Mouse (Mus musculus): Measurements from ENCODE around the gene Pam. TPM values are rescaled to one million over a fixed set of nuclear protein-coding genes. Genes with fewer than 3 reads are reported as not detected.
A peak's percentile ranks its signal among the peaks of the same experiment; 100 is the strongest.

The Pam gene
- polyA plus RNA-seq, 1 experiment from 2014 or later: 30.7 TPM

- Histone ChIP-seq H3K4me3 (replicated peaks) (no peak overlapping the region), H3K27me3 (no peaks in the 10 kb centered on the region), H3K4me2 (no peak overlapping the region), H3K27ac (0 out of 2 replicates have a peak overlapping the region, but pooled peaks have one; percentile 45), H3K9me3 (replicated peaks) (no peaks in the 10 kb centered on the region), H3K36me3 (no peaks in the 10 kb centered on the region), H3K9ac (no peak overlapping the region), H3K4me1 (peaks cover 7% of the 10 kb centered on the region)
- WGBS: 20% methylated on average over 8 of the region's 8 CpGs
- ATAC-seq (replicated peaks; ENCODE audit: low FRiP score): peak; percentile 94
Observed at GRCm38 (mm10) chr1:97918495-97918894, 177.0 kb downstream of the Pam start.

DNA sequence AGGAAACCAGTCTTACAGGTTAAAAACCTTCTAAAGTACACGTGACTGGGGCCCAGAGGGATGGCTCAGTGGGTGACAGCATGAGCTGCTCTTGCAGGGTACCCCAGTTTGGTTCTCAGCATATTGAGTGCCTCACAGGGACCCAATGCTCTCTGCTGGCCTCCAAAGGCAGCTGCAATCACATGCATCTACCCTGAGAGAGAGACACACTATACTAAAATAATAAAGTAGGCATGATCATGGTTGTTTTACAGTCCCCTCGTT is 178.5 kb downstream of the Pam start:
- no peak overlapping the region for H3K4me3 ChIP-seq (replicated peaks)
- no peaks in the 10 kb centered on the region for H3K9me3 ChIP-seq (replicated peaks)
- 73% methylated on average over 2 of the region's 2 CpGs for WGBS
- H3K36me3 ChIP-seq: no peaks in the 10 kb centered on the region
- H3K4me1 ChIP-seq: peaks cover 7% of the 10 kb centered on the region
- ATAC-seq (replicated peaks; ENCODE audit: low FRiP score): no peak
- no peak overlapping the region for H3K9ac ChIP-seq
- H3K4me2 ChIP-seq: no peak overlapping the region
- H3K27ac ChIP-seq: no peak overlapping the region
- no peaks in the 10 kb centered on the region for H3K27me3 ChIP-seq

DNA sequence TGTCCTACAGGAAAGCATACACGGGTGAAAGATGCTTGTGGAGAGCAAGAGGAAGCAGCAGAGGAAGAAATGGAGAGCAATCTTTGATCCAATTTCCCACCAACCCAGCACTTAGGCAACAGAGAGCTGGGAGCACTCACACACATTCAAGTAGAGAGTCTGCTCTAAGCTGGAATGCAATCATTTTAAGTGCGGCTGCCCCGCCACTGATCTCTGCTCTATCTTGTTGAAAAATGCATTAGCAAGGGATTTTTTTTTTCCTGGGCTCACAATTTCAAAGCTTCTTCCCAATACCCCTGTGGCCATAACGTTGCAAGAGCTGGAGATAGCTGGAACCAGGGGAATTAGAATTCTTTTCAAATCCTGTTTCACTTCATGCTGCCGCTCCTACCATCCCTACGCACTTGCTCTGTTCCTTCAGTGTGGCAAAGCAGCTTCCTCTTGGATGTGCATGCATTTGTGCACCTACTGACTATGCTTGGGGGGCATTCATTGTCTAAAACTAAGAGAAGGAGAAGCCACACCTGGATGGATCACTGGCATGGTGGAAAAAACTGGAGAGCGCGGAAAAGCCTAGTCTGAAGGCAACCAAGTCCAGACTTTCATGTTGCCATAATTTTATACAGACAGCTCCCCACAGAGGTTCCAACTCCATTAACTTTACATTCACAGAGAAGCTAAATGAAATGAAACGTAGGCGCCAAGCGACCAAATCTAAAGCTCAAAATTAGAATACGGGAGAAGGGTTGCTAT is 179.1 kb downstream of the Pam start:
- Histone ChIP-seq H3K9me3 (replicated peaks) (no peaks in the 10 kb centered on the region), H3K36me3 (no peaks in the 10 kb centered on the region)
- 81% methylated on average over 12 of the region's 12 CpGs for WGBS

DNA sequence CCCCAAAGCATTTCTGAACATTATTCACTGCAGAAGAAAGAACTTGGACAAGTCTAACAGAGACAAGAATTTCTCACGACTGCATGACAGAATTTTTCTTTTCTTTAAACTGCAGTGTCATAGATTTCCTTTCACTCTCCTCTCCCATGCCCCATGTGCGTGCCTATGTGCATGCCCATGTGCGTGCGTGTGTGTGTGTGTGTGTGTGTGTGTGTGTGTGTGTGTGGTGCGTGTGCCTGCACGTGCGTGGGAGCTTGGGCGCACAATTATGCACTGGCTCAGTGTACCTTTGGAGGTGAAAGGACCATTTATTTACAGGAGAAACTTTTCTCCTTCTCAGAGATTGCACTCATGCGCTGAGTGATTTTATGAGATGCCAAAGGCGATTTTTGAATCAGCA is 179.7 kb downstream of the Pam start:
- Histone ChIP-seq H3K27ac (no peak overlapping the region), H3K9me3 (replicated peaks) (no peaks in the 10 kb centered on the region), H3K9ac (no peak overlapping the region), H3K36me3 (no peaks in the 10 kb centered on the region), H3K27me3 (no peaks in the 10 kb centered on the region), H3K4me2 (no peak overlapping the region), H3K4me3 (replicated peaks) (no peak overlapping the region), H3K4me1 (peaks cover 7% of the 10 kb centered on the region)
- 78% methylated on average over 10 of the region's 10 CpGs for WGBS
- no peak for ATAC-seq (replicated peaks; ENCODE audit: low FRiP score)

More for the DNA sequence above, 179.1 kb downstream of the Pam start:
- Histone ChIP-seq H3K4me1 (peaks cover 7% of the 10 kb centered on the region), H3K4me2 (no peak overlapping the region), H3K9ac (no peak overlapping the region), H3K27me3 (no peaks in the 10 kb centered on the region), H3K4me3 (replicated peaks) (no peak overlapping the region), H3K27ac (no peak overlapping the region)
- ATAC-seq (replicated peaks; ENCODE audit: low FRiP score): no peak

GRCm38 (mm10) chr1:97910874-97911273 is 184.6 kb downstream of the Pam start:
- Histone ChIP-seq H3K27me3 (no peaks in the 10 kb centered on the region), H3K4me2 (no peak overlapping the region), H3K4me1 (0 out of 2 replicates have a peak, but pooled peaks cover 2% of the 10 kb centered on the region), H3K27ac (no peak overlapping the region), H3K36me3 (no peaks in the 10 kb centered on the region), H3K9me3 (replicated peaks) (no peaks in the 10 kb centered on the region), H3K9ac (no peak overlapping the region), H3K4me3 (replicated peaks) (no peak overlapping the region)
- 75% methylated on average over 10 of the region's 10 CpGs for WGBS
- no peak for ATAC-seq (replicated peaks; ENCODE audit: low FRiP score)

GRCm38 (mm10) chr1:97909561-97909960 is 185.9 kb downstream of the Pam start:
- no peak overlapping the region for H3K27ac ChIP-seq
- H3K9ac ChIP-seq: no peak overlapping the region
- no peaks in the 10 kb centered on the region for H3K9me3 ChIP-seq (replicated peaks)
- no peaks in the 10 kb centered on the region for H3K27me3 ChIP-seq
- H3K4me3 ChIP-seq (replicated peaks): no peak overlapping the region
- H3K36me3 ChIP-seq: no peaks in the 10 kb centered on the region
- H3K4me2 ChIP-seq: no peak overlapping the region
- 9% methylated on average over 5 of the region's 5 CpGs for WGBS
- H3K4me1 ChIP-seq: no peaks in the 10 kb centered on the region
- no peak for ATAC-seq (replicated peaks; ENCODE audit: low FRiP score)

DNA sequence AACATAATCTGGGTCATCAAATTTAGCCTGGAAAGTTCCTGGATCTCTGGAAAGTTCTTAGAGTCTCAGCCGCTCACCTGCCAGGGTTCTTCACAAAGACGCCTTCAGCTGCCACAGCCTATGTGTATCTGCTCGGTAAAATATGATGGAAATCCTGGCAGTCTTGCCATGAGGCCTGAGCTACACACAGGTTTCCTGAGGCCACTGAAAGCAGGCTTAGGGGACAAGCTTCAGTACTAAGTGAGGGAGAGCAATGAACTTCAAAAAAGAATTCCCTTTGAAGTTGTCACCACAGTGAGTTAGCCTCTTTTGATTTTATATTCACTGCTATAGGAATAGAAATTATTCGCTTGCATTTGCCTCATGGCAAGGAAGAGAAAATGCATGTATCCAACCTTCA is 186.7 kb downstream of the Pam start:
- Histone ChIP-seq H3K4me1 (peaks cover 4% of the 10 kb centered on the region; the same call in 1 of the 2 replicates), H3K27ac (no peak overlapping the region), H3K36me3 (no peaks in the 10 kb centered on the region), H3K4me2 (no peak overlapping the region), H3K9me3 (replicated peaks) (no peaks in the 10 kb centered on the region), H3K9ac (no peak overlapping the region), H3K4me3 (replicated peaks) (no peak overlapping the region), H3K27me3 (no peaks in the 10 kb centered on the region)
- 92% methylated on average over 4 of the region's 4 CpGs for WGBS
- no peak for ATAC-seq (replicated peaks; ENCODE audit: low FRiP score)

- Histone ChIP-seq H3K27me3 (no peaks in the 10 kb centered on the region), H3K9ac (no peak overlapping the region), H3K27ac (no peak overlapping the region), H3K4me3 (replicated peaks) (no peak overlapping the region), H3K9me3 (replicated peaks) (no peaks in the 10 kb centered on the region), H3K36me3 (no peaks in the 10 kb centered on the region), H3K4me1 (peaks cover 4% of the 10 kb centered on the region; the same call in 1 of the 2 replicates), H3K4me2 (no peak overlapping the region)
- peak; percentile 80; the same call in 1 of the 2 replicates for ATAC-seq (replicated peaks; ENCODE audit: low FRiP score)
- 29% methylated on average over 7 of the region's 7 CpGs for WGBS
Observed at GRCm38 (mm10) chr1:97903912-97904460, 191.5 kb downstream of the Pam start.

DNA sequence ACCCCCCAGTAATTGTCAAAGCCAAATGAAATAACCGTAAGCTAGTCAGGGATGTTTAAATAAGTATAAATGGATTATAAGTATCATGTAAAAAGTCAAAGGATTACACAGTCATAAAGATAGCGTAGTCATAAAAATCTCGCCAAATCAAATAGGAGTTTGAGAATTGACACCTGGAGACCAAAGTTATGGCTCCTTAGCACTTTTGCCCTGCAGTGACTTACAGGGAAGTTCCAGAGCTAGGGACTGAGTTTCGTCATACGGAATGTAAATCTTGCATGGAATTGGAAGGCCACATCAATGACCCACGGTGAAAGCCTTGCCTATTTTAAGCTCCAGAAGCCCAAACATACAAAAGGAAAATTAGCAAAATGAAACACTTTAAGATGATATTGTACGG is 192.6 kb downstream of the Pam start:
- Histone ChIP-seq H3K27me3 (no peaks in the 10 kb centered on the region), H3K4me2 (no peak overlapping the region), H3K4me1 (peaks cover 4% of the 10 kb centered on the region; the same call in 1 of the 2 replicates), H3K4me3 (replicated peaks) (no peak overlapping the region), H3K9ac (no peak overlapping the region), H3K27ac (no peak overlapping the region), H3K9me3 (replicated peaks) (no peaks in the 10 kb centered on the region), H3K36me3 (no peaks in the 10 kb centered on the region)
- 76% methylated on average over 7 of the region's 7 CpGs for WGBS
- ATAC-seq (replicated peaks; ENCODE audit: low FRiP score): no peak

- H3K4me3 ChIP-seq (replicated peaks): no peak overlapping the region
- 88% methylated on average over 7 of the region's 7 CpGs for WGBS
- no peaks in the 10 kb centered on the region for H3K27me3 ChIP-seq
- no peak for ATAC-seq (replicated peaks; ENCODE audit: low FRiP score)
- no peak overlapping the region for H3K4me2 ChIP-seq
- no peak overlapping the region for H3K9ac ChIP-seq
- H3K9me3 ChIP-seq (replicated peaks): no peaks in the 10 kb centered on the region
- peaks cover 4% of the 10 kb centered on the region; the same call in 1 of the 2 replicates for H3K4me1 ChIP-seq
- H3K27ac ChIP-seq: no peak overlapping the region
- H3K36me3 ChIP-seq: no peaks in the 10 kb centered on the region
Observed at GRCm38 (mm10) chr1:97900559-97901153, 194.8 kb downstream of the Pam start.

DNA sequence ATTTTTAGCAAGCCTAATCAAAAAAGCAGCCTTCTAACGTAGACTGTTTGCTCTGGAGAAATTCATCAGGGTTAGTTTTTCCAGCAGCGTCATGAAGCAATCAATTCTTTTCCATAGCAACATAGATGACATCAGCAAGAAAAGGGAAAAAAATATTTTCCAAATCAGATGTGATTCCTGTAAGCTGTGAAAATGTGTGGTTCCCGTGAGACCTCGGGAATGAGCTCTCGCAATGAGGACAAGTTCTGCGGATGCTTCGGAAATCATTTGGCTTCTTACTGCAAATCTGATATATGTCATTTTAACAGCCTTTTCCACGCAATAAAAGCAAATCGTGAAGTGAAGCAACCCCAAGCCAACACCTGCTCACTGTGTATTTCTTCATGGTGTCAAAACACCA is 207.9 kb downstream of the Pam start:
- Histone ChIP-seq H3K36me3 (no peaks in the 10 kb centered on the region), H3K4me3 (replicated peaks) (no peak overlapping the region), H3K9me3 (replicated peaks) (no peaks in the 10 kb centered on the region), H3K27me3 (no peaks in the 10 kb centered on the region), H3K27ac (no peak overlapping the region), H3K4me1 (no peaks in the 10 kb centered on the region), H3K4me2 (no peak overlapping the region), H3K9ac (no peak overlapping the region)
- WGBS: 85% methylated on average over 9 of the region's 9 CpGs
- no peak for ATAC-seq (replicated peaks; ENCODE audit: low FRiP score)

DNA sequence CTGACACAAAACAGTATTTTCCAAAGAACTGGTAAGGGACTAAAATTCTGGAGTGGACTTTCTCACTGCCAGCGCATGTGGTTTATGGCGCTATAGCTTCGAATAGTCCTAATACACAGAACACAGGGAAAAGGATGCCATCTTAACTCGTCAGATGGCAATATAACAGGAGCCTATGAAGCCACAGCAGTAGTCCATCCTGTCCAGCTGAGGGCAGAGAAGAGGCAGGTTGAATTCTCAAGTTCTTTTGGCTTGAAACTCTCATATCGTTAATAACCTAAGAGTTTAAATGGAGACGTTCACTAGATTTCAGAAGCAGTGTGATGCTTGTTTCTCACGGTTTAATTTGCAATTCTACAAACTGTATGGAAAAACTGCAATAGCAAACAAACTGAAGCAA is 211.9 kb downstream of the Pam start:
- Histone ChIP-seq H3K27ac (no peak overlapping the region), H3K36me3 (no peaks in the 10 kb centered on the region), H3K4me3 (replicated peaks) (no peak overlapping the region), H3K9ac (no peak overlapping the region), H3K9me3 (replicated peaks) (no peaks in the 10 kb centered on the region), H3K4me1 (no peaks in the 10 kb centered on the region), H3K4me2 (no peak overlapping the region), H3K27me3 (no peaks in the 10 kb centered on the region)
- ATAC-seq (replicated peaks; ENCODE audit: low FRiP score): no peak
- WGBS: 86% methylated on average over 7 of the region's 7 CpGs
